Mouse (Mus musculus) cerebellum, adult 11-12 months (tissue): Measurements from ENCODE around the gene Olfr370.
"Not testable (repeated sequence)": the region's sequence is repeated elsewhere in the genome, so short reads cannot be mapped to it uniquely, and the experiment has no call there.

Experiments used
- DNase-seq: peaks from one replicate; pipeline ENCODE4 v3.0.0; 2022

Gene Olfr370

DNA sequence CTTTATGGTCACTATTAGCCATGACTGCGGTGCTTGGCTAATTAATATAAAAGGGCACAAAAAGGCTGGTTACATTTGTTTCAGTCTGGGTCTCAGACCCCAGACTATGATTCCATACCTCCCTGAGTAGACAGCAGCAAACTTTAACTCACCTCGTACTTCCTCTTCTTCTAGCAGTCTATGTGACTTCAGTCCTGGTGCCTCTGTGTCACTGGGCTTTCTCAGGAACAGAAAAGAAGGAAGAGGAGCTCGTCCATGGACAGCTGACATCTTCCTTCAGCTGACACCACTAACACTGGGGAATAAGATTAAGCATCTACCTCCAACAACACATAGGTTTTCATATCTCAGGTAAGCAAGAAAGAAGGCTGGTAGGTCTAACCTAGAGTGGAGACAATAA lies at the start of gene Olfr370:
Gene Olfr370, plus strand, starts transcription at position 45 of the 400 bp plus-strand sequence.
- no peak for DNase-seq

DNA sequence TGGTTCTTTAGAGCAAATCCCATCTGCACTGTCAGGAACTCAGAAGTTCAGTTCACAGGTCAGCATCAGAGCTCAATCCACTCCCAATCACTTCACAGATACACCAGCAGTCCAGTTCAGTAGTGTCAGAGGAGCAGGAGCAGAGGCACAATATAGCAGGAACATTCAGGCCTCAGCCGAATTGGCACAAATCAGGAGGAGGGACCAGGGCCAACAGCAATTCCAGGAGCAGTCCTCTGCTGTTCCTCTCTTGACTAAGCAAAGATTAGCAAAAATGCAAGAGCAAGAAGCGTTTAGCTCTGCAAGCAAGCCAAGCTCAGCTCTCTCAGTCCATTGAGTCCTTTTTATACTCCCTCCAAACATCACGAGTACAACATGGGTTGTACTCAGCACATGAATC lies 23.9 kb upstream of the Olfr370 start:
- no peak for DNase-seq

DNA sequence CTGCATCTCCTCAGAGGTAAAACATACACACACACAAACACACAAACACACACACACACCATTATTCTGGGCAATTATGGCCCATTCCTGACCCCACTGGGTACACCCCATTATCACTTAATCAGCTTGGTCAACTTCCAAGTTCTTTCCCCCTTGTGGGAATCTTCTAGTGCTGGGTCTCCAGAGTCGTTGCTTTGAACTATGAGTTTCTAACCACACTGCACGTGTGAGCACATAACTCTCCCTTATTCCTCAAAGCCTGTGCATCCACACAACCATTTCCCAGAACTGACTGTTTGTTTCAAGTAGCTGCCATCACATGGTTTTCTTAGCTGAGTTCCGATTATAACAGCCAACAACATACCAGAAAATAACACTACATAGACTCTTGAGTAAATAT lies 15.1 kb upstream of the Olfr370 start:
- no peak for DNase-seq

DNA sequence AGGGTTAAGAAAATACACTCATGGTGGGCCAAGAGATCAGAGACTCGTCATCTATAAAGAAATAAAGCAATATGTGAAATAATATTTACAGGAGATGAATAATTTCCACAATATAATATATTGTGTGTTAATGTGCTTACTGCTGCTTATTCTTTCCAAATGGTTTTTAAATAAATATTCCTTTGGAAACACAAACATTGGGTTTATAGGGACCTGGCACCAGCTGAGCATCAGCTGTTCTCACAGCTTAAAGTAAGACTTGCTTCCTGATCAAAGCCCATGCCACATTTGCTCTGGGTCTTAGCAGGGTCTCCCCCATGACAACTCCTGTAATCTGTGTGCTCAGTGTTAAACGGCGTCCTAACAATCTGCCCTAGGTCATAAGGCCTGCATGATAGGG lies 14.7 kb upstream of the Olfr370 start:
- DNase-seq: not testable (repeated sequence)

DNA sequence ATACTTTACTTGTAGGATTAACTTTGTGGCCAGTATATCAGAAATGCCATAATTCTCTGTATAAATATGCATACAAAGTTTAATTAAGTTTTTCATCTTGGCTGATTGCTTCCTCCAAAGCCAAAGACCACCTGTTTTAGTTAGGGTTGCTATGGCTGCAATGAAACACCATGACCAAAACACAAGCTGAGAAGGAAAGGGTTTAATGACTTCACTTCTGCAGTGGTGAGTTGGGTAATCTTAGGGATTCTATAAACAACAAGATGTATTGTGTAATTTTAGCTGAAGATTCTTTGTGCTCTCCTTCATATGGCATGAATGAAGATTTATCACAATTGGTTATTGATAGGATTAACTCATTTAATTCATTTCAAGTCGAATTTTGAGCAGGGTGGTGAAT lies 14.3 kb upstream of the Olfr370 start:
- no peak for DNase-seq

DNA sequence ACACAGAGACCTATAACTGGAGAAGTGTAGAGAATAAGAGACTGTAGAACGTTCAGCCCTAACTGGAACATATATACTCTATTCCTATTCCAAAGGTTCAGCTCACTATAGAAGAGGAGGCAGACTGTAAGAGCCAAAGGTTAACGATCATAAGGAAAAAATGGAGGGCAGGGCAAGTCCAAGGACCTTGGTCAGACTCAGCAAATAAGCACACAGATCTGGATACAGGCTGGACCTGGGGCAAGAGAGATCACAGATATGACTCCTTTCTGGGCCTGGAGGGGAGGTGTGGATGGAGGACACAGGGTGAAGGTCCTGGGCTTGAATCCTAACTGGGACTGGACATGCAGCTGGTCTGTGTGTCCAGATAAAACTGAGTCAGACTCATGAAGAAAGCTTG lies 778 bp upstream of the Olfr370 start:
- no peak for DNase-seq

DNA sequence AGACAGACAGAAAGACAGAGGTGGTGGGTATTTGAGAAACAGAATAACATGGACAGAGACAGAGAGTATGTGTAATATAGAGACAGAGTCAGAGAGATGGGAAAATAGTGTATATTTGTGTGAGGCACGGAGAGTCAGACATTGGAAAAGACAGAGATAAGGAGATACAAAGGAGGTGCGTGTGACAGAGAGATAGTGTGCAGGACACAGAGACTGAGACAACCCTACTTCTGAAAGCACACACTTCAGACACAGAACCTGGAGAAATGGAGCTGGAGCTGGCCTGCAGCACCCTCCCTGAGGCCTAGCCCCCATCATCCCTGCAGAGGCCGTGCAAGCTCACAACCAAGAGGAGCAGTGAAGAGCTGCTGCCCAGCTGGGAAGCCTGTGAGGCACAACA lies 27.1 kb downstream of the Olfr370 start:
- DNase-seq: no peak

DNA sequence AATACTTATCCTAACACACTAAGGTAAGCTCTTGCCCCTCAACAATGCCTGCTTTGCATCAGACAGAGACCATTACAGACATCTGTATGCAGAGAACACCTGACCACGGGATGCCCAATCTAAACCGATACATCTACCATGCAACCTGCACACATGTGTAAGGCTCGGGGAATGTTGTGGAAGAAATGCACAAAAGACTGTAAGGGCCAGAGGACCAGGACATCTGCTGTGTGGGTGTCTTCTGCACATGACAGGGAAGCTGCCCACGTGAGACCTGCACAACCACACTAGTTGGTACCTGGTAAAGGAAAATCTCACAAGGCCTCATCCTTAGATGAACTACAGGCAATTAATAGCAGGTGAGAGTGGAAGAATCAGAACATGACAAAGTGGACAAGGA lies 27.7 kb downstream of the Olfr370 start:
- no peak for DNase-seq

DNA sequence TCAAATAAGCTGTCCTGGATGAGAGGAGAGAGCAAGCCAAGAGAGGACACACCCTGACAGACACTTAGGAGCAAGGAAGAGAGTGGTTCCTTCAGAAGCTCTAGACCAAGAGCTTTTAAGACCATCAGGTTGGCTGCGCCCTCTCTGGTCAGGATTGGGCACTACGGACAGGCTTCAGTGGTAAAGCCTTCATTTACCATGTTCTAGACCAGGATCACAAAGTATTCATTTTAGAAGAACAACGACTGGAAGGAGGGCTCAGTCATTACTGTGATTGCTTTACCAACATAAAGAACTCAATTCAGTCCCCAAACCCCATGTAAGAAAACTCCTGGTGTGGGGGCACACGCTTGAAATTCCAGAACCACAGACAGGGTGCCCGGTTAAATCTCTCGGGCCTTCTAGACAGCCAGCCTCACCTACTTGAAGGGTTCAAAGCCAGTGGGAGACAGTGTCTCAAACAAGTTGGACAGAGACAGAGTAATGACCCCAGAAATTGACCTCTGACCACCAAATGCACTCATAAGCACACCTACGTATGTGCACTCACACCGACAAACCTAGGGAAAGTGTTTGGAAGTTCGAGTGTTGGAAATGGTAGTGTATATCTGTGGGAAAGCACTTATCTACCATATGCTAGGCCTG lies 30.3 kb downstream of the Olfr370 start:
- DNase-seq: peak; percentile 42

DNA sequence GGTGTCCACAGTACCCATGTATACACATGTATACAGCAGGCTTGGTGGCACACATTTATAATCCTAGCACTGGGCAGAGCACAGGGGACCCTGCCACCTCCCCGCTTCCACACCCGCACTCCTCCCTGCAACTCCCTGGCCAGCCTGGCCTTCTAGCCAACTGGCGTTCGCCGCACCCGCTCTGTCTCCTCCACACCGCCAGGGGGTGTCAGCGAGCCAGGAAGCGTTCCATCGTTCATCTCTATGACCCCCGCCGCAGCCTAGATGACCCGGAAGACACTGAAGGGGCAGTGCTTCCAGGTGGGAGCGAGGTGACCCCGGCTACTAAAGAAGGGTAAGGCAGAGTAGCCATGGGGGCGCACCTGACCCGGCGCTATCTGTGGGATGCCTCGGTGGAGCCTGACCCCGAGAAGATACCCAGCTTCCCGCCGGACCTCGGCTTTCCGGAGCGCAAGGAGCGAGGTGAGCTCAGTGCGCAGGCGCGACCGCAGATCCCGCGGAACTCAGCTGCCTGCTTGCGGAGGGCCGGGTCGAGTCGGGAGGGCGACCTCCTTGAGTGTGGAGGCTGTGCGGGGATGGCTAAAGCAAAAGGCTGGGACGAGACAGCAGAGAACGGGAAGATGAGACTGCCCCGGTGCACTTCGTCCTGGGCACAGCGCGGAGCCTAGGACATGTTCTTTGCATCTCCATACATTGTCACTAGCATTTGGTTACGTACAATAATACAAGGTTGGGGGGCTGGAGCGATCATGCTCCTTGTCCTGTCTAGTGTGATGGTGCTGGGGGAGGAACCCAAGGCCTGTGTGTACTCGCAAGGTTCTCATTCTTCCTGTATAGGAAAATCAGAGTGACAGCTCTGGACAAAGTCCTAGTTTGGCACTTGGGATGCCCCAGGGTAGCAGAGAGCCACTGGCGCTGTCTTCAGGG lies 31.2 kb downstream of the Olfr370 start, which contains the start of gene Ndufb7:
Gene Ndufb7, plus strand, starts transcription at position 203 of the 927 bp plus-strand sequence.
- peak; percentile 96 for DNase-seq

DNA sequence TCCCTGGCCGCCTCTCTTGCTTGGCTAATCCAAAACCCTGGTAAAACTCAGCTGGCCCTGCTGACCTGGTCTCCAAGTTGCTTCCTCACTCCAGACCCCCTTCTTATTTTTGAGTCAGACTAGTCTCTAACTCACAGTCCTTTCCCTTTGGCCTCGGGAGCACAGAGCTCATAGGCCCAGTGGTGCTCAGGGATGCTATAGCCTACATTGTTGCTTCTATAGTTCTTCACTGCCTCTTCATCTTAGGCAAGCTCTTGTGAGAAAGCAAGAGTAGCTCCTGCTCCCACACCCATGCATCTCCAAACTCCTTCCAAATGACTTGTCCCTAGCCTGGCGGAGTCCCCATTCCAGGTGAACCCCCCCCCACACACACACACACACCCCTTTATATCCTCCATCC lies 32.1 kb downstream of the Olfr370 start:
- peak; percentile 27 for DNase-seq

DNA sequence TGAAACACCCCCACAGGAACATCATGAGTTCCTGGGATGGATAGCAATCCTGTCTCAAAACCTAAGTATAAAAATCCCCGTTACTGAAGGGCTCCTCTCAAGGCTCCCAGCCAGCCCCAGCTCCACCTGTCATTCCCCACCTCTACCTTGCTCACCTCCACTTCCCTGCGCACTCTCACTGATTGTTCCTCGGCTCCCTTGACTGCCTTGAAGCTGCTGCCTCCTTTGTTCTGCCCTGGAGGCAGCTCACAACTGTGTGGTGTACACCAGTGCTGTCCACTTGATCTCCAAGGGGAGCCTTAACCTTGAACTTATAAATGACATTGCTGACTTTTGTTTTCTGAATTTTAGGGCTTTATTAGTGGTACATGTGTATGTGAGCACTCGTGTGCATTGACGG lies 32.5 kb downstream of the Olfr370 start:
- peak; percentile 11 for DNase-seq

DNA sequence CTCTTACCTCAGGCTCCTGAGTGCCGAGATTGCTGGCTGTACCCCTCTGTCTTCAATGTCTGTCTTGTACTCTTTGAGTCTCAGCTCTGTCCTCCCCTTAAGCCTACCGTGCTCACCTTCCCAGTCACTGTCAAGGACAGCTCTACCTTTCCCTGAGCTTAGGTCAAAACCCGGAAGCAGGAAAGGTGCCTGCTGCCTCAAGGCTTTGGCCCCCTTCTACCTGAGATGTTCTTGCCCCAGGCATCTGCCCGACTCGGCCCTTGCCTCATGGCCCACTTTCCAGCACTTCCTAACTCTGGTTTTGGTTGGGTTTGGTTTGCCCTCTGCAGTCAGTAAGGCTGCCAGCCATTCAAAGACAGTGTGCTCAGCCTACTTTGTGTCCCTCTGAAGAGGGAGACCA lies 33.2 kb downstream of the Olfr370 start:
- DNase-seq: peak; percentile 5

DNA sequence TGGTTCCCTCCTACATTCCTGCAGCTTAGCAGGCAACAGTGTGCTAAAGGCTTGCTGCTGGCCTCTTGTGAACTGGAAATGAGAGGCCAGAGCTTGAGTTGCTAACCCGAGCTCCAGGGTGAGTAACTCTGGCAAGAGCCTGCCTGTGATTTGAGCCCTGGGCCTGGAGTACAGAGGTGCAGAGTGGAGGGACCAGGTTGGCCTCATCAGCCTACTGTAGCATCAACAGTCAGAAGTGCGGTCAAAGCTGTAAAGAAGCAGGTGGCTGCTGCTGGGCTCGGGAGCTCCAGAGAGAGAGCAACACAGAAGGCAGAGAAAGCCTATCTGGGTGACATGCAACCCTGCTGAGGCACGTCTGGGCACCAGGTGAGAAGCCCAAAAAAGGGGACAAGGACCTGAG lies 33.6 kb downstream of the Olfr370 start:
- DNase-seq: peak; percentile 6

DNA sequence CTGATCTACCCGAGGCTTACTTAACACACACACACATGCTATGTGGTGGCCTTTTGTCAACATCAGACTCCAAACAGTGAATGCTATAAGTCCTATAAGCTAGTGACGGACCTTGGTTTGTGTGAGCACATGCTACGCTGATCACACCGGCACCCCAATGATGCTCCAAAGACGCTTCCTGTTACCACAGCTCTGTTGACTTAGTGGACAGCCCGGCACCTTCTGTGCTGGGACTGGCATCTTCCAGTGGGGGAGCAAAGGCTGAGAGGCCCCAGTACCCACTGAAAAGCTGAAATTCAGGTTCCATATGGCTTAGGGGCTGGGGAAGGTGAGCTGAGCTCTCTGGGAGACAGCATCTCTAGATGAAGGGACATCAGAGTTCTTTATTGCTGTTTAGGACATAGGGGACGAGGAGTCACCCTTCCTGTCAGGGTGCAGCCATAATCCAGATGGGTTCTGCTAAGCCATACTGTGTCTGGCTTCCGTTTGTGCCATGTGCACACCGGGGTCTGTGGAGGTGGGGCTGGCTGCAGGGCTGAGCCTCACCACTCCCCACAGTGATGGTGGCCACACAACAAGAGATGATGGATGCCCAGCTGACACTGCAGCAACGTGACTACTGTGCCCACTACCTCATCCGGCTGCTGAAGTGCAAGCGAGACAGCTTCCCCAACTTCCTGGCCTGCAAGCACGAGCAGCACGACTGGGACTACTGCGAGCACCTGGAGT lies 34.9 kb downstream of the Olfr370 start:
- DNase-seq: peak; percentile 16

DNA sequence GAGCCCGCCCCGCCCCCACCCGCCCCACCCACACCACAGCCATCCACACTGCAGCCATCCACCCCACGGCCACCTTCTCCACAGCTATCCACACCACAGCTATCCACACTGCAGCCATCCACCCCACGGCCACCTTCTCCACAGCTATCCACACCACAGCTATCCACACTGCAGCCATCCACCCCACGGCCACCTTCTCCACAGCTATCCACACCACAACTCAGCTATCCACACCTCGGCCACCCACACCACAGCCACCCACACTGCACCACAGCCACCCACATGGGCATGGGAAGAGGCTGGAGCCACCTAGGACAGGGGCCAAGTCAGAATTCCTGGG lies 35.4 kb downstream of the Olfr370 start:
- DNase-seq: not testable (repeated sequence)

DNA sequence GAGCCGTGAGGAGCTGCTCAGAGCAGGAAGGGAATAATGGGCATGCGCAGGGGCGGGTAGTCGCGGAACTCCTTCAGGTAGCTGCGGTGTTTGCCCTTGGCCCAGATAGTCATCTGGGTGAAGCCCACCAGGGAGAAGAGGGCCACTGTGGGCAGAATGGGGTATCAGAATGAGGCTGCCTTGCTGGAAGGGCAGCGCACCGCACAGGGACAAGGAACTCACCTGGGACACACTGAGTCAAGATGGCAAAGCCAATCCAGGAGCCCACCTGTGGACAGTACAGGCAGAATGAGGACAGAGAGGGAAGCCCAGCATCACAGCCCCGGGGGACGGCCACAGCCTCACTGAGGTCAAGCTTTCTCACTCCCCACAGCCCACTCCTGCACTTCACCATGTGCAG lies 36.2 kb downstream of the Olfr370 start:
- DNase-seq: peak; percentile 26

DNA sequence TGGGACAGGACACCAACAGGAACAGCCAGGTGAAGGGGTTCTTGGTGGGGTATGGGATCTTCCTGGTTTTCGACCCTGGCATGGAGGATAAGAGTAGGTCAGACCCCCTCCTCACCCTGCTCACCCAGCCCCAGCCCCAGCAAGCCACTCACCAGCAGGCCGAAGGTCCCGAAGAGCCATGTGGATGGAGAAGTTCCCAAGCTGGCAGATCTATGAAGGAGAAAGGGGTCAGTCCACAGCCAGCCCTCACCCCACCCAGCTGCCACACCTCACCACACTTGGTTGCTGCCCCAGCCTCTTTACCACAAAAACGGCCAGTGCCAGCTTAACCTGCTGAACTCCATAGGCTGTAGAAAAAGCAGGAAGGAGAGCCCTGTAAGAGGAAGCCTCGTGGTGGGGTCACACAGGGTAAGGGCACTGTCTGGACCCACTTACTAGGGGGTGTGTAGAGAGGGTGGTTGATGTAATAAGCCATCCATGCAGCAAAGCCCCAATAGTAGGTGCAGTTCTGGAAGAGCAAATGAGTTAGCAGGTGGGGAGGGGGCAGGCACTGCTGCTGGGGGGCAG lies 36.7 kb downstream of the Olfr370 start:
- DNase-seq: peak; percentile 9

DNA sequence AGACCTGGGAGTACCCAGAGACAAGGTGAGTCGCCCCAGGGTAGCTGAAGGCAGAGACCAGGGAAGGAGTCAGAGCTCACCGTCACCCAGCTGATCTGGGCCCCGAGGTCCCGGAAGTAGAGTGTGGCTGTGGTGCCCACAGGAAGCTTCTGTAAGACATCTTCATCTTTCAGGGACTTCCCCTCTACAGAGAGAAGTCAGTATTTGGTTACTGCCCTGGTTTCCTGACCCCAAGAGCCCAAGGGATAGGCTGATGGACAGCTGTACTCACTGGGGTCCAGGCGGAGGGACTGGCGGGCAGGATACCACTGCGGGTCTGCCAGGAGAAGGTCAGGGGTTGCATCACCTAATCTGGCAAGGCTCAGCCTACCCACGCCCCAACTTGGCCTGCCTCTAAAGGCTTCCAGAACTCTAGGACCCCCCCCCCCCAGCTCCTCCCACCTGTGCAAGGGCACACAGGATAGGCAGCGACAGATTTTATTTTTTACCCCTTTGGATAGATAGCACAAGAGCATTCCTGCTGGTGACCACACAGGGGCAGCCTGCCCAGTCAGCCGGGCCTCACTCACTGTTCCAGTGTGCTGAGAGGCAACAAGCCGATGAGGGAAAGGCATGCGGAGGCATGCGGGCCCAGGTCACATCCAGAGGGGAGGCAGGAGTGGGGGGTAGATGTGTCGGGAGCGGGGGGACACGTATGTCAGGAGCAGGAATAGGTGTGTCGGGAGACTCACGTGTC lies 37.7 kb downstream of the Olfr370 start:
- peak; percentile 36 for DNase-seq

DNA sequence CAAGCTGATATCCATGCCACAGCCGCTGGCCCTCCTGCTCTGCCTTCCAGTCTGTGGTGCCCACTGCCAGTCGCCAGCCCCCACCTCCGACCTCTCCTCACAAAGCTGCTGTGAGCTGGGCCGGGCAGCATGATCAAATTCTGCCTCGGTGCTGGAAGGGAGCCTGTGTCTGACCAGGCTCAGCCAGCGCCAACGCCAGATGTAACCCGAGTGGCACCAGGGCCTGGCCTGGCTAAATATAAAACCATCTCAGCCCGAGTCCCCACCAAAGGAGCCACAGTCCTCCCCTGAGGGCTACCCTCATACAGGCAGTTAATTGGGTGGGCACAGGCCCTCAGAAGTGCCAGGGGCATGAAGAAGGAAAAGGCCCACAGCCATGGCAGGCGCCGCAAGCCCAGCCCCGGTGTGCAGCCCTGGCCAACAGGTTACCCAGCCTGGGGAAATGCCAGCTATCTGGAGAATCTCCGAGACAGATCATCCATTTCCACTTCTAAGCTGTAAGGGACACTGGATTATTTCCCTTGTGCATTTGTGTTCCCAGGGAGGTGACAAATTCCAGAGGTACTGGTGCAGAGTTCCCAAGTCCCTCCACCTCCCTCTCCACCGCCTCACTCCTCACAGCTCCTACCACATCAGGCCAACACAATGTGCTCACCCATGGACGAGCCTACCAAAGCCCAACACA lies 39.2 kb downstream of the Olfr370 start:
- peak; percentile 25 for DNase-seq

DNA sequence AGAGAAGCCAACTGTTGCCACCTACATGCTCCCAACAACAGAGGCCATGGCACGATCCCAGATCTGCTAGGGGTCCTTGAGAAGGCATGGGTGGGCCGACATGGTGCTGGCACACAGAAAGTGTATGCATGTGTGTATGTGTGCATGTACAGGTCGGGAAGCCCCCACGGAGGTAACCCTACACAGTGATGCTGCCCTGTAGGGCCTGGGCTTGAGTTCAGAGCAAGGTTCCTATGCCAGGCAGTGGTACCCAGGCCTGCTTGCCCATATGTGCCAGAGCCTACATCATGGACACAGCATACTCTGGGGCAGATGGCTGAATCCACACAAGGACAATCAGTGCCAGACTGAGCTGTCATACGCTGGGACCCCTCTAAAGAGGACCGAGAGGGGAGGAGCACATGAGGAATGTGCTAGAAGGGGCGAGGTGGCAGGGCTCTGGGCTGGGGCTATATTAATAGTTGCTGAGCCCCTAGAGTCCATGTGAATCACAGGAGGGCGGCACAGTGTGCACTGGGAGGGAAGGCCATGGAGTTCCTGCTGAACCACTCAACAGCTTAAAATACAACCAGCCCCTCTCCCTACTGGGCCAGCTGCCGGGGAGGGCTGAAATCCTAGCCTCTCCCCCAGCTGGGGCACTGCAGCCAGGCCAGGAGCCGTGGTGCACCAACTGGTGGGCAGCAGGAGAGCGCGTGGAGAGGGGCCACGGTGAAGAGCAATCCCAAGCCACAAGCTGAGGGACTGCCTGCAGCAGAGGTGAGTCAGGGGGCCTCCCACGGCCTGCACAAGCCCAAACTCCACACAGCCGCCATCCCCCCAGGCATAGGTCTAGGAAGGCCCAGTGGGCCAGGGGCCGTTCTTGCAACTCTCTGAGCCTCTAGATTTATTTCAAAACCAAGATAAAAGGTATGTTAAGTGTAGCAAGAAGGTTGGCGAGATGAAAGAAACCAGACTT lies 40.3 kb downstream of the Olfr370 start:
- peak; percentile 40 for DNase-seq
